Mouse (Mus musculus): ENCODE measurements around the gene Gm49380. TPM values are rescaled to one million over a fixed set of nuclear protein-coding genes. Genes with fewer than 3 reads are reported as not detected.

The Gm49380 gene
- polyA plus RNA-seq, 1 experiment = 0.10 TPM

DNA sequence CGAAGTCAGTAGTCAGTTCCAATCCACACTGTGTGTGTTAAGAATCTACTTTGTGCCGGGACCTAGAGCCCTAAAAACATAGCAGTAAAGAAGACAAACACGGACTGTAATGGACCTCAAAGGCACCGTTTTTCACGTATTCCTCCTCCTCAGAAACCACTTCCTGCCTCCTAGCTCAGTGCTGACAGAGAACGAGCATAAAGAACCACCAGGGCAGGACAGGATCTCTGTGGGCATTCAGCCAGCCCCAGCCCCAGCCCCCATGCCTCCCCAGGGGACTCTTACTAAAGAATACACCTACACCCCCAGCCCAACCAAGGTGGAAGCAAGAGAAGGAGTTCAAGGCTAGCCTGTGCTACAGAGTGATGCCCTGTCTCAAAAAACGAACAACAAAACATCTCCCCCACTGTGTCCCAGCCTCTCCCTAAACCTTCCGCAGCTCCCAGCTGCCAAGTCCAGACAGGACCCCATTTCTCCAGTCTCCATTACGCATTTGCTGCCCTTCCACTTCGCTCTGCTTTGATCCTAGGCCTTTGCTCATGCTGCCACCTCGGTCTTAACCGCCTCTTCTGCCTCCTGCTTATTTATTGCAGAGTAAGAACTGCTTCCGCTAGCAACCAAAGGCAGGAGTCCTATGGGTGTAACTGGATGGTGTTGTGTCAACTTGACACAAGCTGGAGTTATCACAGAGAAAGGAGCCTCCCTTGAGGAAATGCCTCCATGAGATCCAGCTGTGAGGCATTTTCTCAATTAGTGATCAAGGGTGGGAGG lies 79.2 kb downstream of the Gm49380 start:
- H3K4me3 ChIP-seq (ENCODE audit: insufficient read depth, low read length) = no peak overlapping the region
- no peaks in the 10 kb centered on the region for H3K4me1 ChIP-seq (ENCODE audit: control insufficient read depth, insufficient read depth, low read length)
- no peak for TF ChIP-seq POLR2A (IDR thresholded peaks at IDR 0.05; ENCODE audit: extremely low read depth, insufficient read depth, low read length)
- no peak for TF ChIP-seq CTCF (IDR thresholded peaks at IDR 0.05; ENCODE audit: extremely low read depth, insufficient read depth, low read length)

GRCm38 (mm10) chr9:44033317-44033716 lies 80.0 kb downstream of the Gm49380 start:
- no peak overlapping the region for H3K27ac ChIP-seq (ENCODE audit: insufficient read depth, low read length)
- no peak overlapping the region for H3K4me3 ChIP-seq (ENCODE audit: insufficient read depth, low read length)
- H3K4me1 ChIP-seq (ENCODE audit: control insufficient read depth, insufficient read depth, low read length) = no peaks in the 10 kb centered on the region
- TF ChIP-seq POLR2A (IDR thresholded peaks at IDR 0.05; ENCODE audit: extremely low read depth, insufficient read depth, low read length) (no peak), CTCF (IDR thresholded peaks at IDR 0.05; ENCODE audit: extremely low read depth, insufficient read depth, low read length) (no peak)

More for the DNA sequence above, 79.2 kb downstream of the Gm49380 start:
- H3K27ac ChIP-seq (ENCODE audit: insufficient read depth, low read length) = no peak overlapping the region

DNA sequence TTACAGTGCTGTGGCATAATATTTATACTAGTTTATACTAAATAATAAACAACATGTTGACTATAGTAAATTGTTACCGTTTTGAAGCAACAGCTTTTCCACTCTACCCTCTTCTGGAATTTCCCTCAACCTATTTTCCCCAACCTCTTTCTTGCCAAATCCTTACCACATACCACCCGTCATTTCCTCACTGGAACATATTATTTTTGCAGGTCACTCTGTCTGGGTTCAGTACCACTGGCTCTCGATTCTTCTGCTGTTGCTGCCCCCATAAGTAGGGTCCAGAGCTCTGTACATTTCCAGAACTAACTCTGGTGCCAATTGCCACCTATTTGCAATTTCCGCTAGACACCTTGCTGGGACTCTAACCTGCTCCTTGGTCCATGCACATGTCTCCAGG lies 81.4 kb downstream of the Gm49380 start:
- Histone ChIP-seq H3K4me3 (ENCODE audit: insufficient read depth, low read length) (no peak overlapping the region), H3K4me1 (ENCODE audit: control insufficient read depth, insufficient read depth, low read length) (no peaks in the 10 kb centered on the region), H3K27ac (ENCODE audit: insufficient read depth, low read length) (no peak overlapping the region)
- TF ChIP-seq POLR2A (IDR thresholded peaks at IDR 0.05; ENCODE audit: extremely low read depth, insufficient read depth, low read length) (no peak), CTCF (IDR thresholded peaks at IDR 0.05; ENCODE audit: extremely low read depth, insufficient read depth, low read length) (no peak)

- Histone ChIP-seq H3K27ac (ENCODE audit: insufficient read depth, low read length) (no peak overlapping the region), H3K4me1 (ENCODE audit: control insufficient read depth, insufficient read depth, low read length) (no peaks in the 10 kb centered on the region), H3K4me3 (ENCODE audit: insufficient read depth, low read length) (no peak overlapping the region)
- no peak for TF ChIP-seq CTCF (IDR thresholded peaks at IDR 0.05; ENCODE audit: extremely low read depth, insufficient read depth, low read length)
- no peak for TF ChIP-seq POLR2A (IDR thresholded peaks at IDR 0.05; ENCODE audit: extremely low read depth, insufficient read depth, low read length)
Observed at GRCm38 (mm10) chr9:44031079-44031478, 82.2 kb downstream of the Gm49380 start.

- TF ChIP-seq CTCF (IDR thresholded peaks at IDR 0.05; ENCODE audit: extremely low read depth, insufficient read depth, low read length) (no peak), POLR2A (IDR thresholded peaks at IDR 0.05; ENCODE audit: extremely low read depth, insufficient read depth, low read length) (no peak)
Observed at GRCm38 (mm10) chr9:44030646-44031045, 82.7 kb downstream of the Gm49380 start.

GRCm38 (mm10) chr9:44029580-44030236 lies 83.6 kb downstream of the Gm49380 start:
- Histone ChIP-seq H3K4me3 (ENCODE audit: insufficient read depth, low read length) (no peak overlapping the region), H3K27ac (ENCODE audit: insufficient read depth, low read length) (no peak overlapping the region), H3K4me1 (ENCODE audit: control insufficient read depth, insufficient read depth, low read length) (no peaks in the 10 kb centered on the region)
- no peak for TF ChIP-seq CTCF (IDR thresholded peaks at IDR 0.05; ENCODE audit: extremely low read depth, insufficient read depth, low read length)

More at GRCm38 (mm10) chr9:44030646-44031045, 82.7 kb downstream of the Gm49380 start:
- Histone ChIP-seq H3K4me1 (ENCODE audit: control insufficient read depth, insufficient read depth, low read length) (no peaks in the 10 kb centered on the region), H3K4me3 (ENCODE audit: insufficient read depth, low read length) (no peak overlapping the region), H3K27ac (ENCODE audit: insufficient read depth, low read length) (no peak overlapping the region)

- TF ChIP-seq POLR2A (IDR thresholded peaks at IDR 0.05; ENCODE audit: extremely low read depth, insufficient read depth, low read length) (no peak), CTCF (IDR thresholded peaks at IDR 0.05; ENCODE audit: extremely low read depth, insufficient read depth, low read length) (no peak)
- Histone ChIP-seq H3K4me3 (ENCODE audit: insufficient read depth, low read length) (no peak overlapping the region), H3K27ac (ENCODE audit: insufficient read depth, low read length) (no peak overlapping the region), H3K4me1 (ENCODE audit: control insufficient read depth, insufficient read depth, low read length) (no peaks in the 10 kb centered on the region)
Observed at GRCm38 (mm10) chr9:44024096-44024495, 89.2 kb downstream of the Gm49380 start.

DNA sequence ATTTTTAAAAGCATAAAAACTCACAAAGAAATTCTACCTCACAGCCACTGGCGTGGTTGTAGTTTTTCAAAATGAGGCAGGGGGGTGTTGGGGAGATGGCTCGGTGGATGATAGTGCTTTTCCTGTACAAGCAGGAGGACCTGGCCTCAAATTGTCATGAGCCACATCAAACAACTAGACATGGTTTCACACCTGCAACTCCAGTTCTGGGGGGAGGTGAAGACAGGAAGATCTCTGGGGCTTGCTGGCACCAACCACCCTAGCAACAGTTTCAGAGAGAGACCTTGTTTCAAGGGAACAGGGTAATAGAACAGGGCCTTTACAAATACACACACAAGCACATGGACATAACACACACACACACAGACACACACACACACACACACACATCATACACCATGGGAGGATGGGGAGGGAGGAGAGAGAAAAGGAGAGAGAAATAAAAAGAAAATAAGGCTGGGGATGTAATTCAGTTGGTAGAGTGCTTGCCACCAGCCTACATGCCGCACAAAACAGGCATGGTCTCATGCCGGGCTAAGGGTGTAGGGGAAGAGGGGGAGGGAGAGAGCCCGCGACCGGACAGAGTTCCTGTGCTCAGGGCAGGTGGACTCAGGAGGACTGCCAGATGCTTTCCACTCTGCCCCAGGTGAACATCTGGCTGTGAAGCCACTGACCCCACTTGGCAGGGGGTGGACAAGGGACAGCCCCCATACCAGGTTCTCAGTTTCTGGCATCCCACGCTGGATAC lies 91.0 kb downstream of the Gm49380 start:
- Histone ChIP-seq H3K4me1 (ENCODE audit: control insufficient read depth, insufficient read depth, low read length) (no peaks in the 10 kb centered on the region), H3K27ac (ENCODE audit: insufficient read depth, low read length) (no peak overlapping the region), H3K4me3 (ENCODE audit: insufficient read depth, low read length) (no peak overlapping the region)
- TF ChIP-seq CTCF (IDR thresholded peaks at IDR 0.05; ENCODE audit: extremely low read depth, insufficient read depth, low read length) (no peak), POLR2A (IDR thresholded peaks at IDR 0.05; ENCODE audit: extremely low read depth, insufficient read depth, low read length) (no peak)

DNA sequence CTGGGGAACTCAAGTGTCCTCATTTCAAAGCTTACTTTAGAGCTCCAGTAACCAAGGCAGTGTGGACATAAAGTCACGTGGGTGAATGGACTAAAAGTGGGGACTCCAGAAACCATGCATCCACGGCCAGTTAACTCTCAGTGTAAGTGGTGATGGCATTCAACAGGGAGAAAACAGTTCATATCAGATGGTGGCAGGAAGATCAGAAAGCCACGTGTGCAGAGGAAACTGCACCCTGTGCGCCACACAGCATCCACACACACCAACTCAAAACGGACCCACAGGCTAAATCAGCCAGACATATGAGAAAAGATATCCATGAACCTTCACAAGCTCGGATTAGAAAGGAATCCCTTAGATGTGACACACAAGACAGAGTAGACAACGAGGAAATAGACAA lies 93.3 kb downstream of the Gm49380 start:
- no peak overlapping the region for H3K27ac ChIP-seq (ENCODE audit: insufficient read depth, low read length)
- no peak for TF ChIP-seq POLR2A (IDR thresholded peaks at IDR 0.05; ENCODE audit: extremely low read depth, insufficient read depth, low read length)
- no peak for TF ChIP-seq CTCF (IDR thresholded peaks at IDR 0.05; ENCODE audit: extremely low read depth, insufficient read depth, low read length)

More for the DNA sequence above, 93.3 kb downstream of the Gm49380 start:
- Histone ChIP-seq H3K4me3 (ENCODE audit: insufficient read depth, low read length) (no peak overlapping the region), H3K4me1 (ENCODE audit: control insufficient read depth, insufficient read depth, low read length) (no peaks in the 10 kb centered on the region)
